Mouse (Mus musculus) E14TG2a.4 (cell line): ENCODE data around the gene Nkap.
"Not testable (repeated sequence)": the region's sequence is repeated elsewhere in the genome, so short reads cannot be mapped to it uniquely, and the experiment has no call there.

Experiments
- H3K27me3 ChIP-seq: 2 replicates; pipeline ENCODE4 v1.6.1; 2014; ENCODE audit warnings: low read length, control low read depth; ENCODE audit not compliant: insufficient read depth
- H3K36me3 ChIP-seq: 2 replicates; pipeline ENCODE4 v1.6.1; 2014; ENCODE audit warnings: low read length, control low read depth; ENCODE audit not compliant: insufficient read depth
- H3K4me1 ChIP-seq: replicated peaks from 2 replicates; pipeline ENCODE4 v1.6.1; 2014; ENCODE audit warnings: low read depth, low read length, control low read depth
- H3K4me3 ChIP-seq: replicated peaks from 2 replicates; pipeline ENCODE4 v1.5.1; 2014; ENCODE audit warnings: mild to moderate bottlenecking, low read length
- H3K9me3 ChIP-seq: 2 replicates; pipeline ENCODE4 v1.6.1; 2014; ENCODE audit warnings: low read length, control low read depth
- CTCF ChIP-seq: conservative IDR thresholded peaks from 2 replicates; pipeline ENCODE4 v1.5.1; 2014; ENCODE audit warnings: low read length
- NANOG ChIP-seq: IDR thresholded peaks from 2 replicates; pipeline ENCODE4 v1.6.1; 2014; ENCODE audit warnings: borderline replicate concordance, low read length, mixed read lengths
- POU5F1 ChIP-seq: IDR thresholded peaks from 2 replicates; pipeline ENCODE4 v1.6.1; 2014; ENCODE audit warnings: low read length, borderline replicate concordance

The Nkap gene

GRCm38 (mm10) chrX:37126671-37127358, at the start of gene Nkap:
Nkap (plus strand) TSS chrX:37126795.
- H3K36me3 ChIP-seq, result peaks cover 3% of the 10 kb centered on the region; the same call in 1 of the 2 replicates
- 0 out of 2 replicates have a peak, but pooled peaks cover 7% of the 10 kb centered on the region for H3K4me1 ChIP-seq
- no peaks in the 10 kb centered on the region for H3K9me3 ChIP-seq
- no peaks in the 10 kb centered on the region for H3K27me3 ChIP-seq
- H3K4me3 ChIP-seq, result peak within 1 kb of the TSS; percentile 83
- TF ChIP-seq CTCF (no peak), NANOG (no peak), POU5F1 (no peak)

GRCm38 (mm10) chrX:37080345-37080744, 46.2 kb upstream of the Nkap start:
- Histone ChIP-seq H3K36me3 (peaks cover 34% of the 10 kb centered on the region), H3K4me1 (peaks cover 19% of the 10 kb centered on the region)
- H3K9me3 ChIP-seq, H3K4me3 ChIP-seq, H3K27me3 ChIP-seq: not testable (repeated sequence)

GRCm38 (mm10) chrX:37081194-37081593, 45.4 kb upstream of the Nkap start:
- TF ChIP-seq CTCF (no peak), NANOG (no peak), POU5F1 (no peak)
- no peaks in the 10 kb centered on the region for H3K27me3 ChIP-seq
- no peaks in the 10 kb centered on the region for H3K9me3 ChIP-seq
- peaks cover 21% of the 10 kb centered on the region for H3K4me1 ChIP-seq
- no peak overlapping the region for H3K4me3 ChIP-seq
- peaks cover 34% of the 10 kb centered on the region for H3K36me3 ChIP-seq

- TF ChIP-seq NANOG (no peak), CTCF (no peak), POU5F1 (no peak)
- peaks cover 34% of the 10 kb centered on the region for H3K36me3 ChIP-seq
- H3K4me3 ChIP-seq, result peak overlapping the region; percentile 89
- no peaks in the 10 kb centered on the region for H3K9me3 ChIP-seq
- H3K27me3 ChIP-seq, result no peaks in the 10 kb centered on the region
- H3K4me1 ChIP-seq, result peaks cover 16% of the 10 kb centered on the region; the same call in 1 of the 2 replicates
These were observed 42.2 kb upstream of the Nkap start for GRCm38 (mm10) chrX:37084318-37084926.

GRCm38 (mm10) chrX:37084927-37085660, 41.5 kb upstream of the Nkap start, which contains the start of gene Rpl39:
Rpl39 (minus strand) TSS chrX:37085402.
- no peak for TF ChIP-seq POU5F1
- no peak for TF ChIP-seq NANOG
- TF ChIP-seq CTCF, result no peak
- H3K36me3 ChIP-seq, result peaks cover 34% of the 10 kb centered on the region

GRCm38 (mm10) chrX:37085665-37086064, 40.9 kb upstream of the Nkap start:
- Histone ChIP-seq H3K4me3 (peak overlapping the region; percentile 89), H3K4me1 (peaks cover 10% of the 10 kb centered on the region; the same call in 1 of the 2 replicates), H3K27me3 (no peaks in the 10 kb centered on the region), H3K9me3 (no peaks in the 10 kb centered on the region), H3K36me3 (peaks cover 33% of the 10 kb centered on the region)
- TF ChIP-seq CTCF (no peak), NANOG (no peak), POU5F1 (no peak)

More at GRCm38 (mm10) chrX:37084927-37085660, 41.5 kb upstream of the Nkap start, which contains the start of gene Rpl39:
- no peaks in the 10 kb centered on the region for H3K9me3 ChIP-seq
- peaks cover 11% of the 10 kb centered on the region; the same call in 1 of the 2 replicates for H3K4me1 ChIP-seq
- peak within 1 kb of the TSS; percentile 89 for H3K4me3 ChIP-seq
- no peaks in the 10 kb centered on the region for H3K27me3 ChIP-seq

- Histone ChIP-seq H3K4me1 (peaks cover 10% of the 10 kb centered on the region; the same call in 1 of the 2 replicates), H3K36me3 (peaks cover 29% of the 10 kb centered on the region), H3K4me3 (no peak overlapping the region), H3K27me3 (no peaks in the 10 kb centered on the region), H3K9me3 (no peaks in the 10 kb centered on the region)
- no peak for TF ChIP-seq CTCF
- TF ChIP-seq POU5F1, result no peak
- TF ChIP-seq NANOG, result no peak
These were observed 37.8 kb upstream of the Nkap start for GRCm38 (mm10) chrX:37088778-37089177.

GRCm38 (mm10) chrX:37091457-37091856, 35.1 kb upstream of the Nkap start:
- no peak overlapping the region for H3K4me3 ChIP-seq
- H3K9me3 ChIP-seq, result no peaks in the 10 kb centered on the region
- no peaks in the 10 kb centered on the region for H3K27me3 ChIP-seq
- H3K36me3 ChIP-seq, result peaks cover 40% of the 10 kb centered on the region
- TF ChIP-seq POU5F1 (no peak), NANOG (no peak), CTCF (no peak)
- H3K4me1 ChIP-seq, result peaks cover 5% of the 10 kb centered on the region; the same call in 1 of the 2 replicates
